Mouse (Mus musculus) gastrocnemius, postnatal 14 days (tissue): ENCODE results near the gene Klhl33. TPM values are rescaled to one million over a fixed set of nuclear protein-coding genes. Genes with fewer than 3 reads are reported as not detected.
"Not testable (repeated sequence)": the region's sequence is repeated elsewhere in the genome, so short reads cannot be mapped to it uniquely, and the experiment has no call there.

Experiments used
- DNase-seq: peaks from one replicate; pipeline ENCODE4 v3.0.0; 2021; ENCODE audit warnings: mixed read lengths
- intact Hi-C: fragments of 180-260 bp; cut with DNase I; formaldehyde crosslinking; loops from one replicate; pipeline ENCODE4 v1.15.1; 2025; ENCODE audit warnings: low total_unique reads
- total RNA-seq, 2 experiments: library from RNA; stranded (reverse); gene quantifications; 2 replicates each; pipeline ENCODE4 v1.2.3; 2021

The Klhl33 gene
- total RNA-seq, 2 experiments from 2014 or later = 101 to 192 TPM

DNA sequence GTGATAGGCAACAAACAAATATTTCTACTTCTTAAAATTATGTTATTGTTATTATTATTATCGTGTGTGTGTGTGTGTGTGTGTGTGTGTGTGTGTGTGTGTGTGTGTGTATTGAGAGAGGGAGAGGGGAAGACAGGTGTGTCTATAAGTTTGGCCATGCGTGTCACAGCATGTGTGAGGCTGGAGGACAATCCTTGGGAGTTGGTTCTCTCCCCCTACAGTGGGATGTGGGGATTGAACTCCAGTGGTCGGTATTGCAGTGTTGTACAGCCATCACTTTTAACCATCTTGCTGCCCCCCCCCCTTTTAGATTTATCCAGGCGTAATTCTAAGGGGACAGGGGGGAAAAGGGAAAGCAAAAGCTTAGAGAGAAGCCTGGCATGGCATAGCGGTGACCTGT is 28.7 kb downstream of the Klhl33 start:
- intact Hi-C loops = loop anchor here (5.0 kb wide), 1 partner anchor 56 kb away; no protein-coding TSS in a partner anchor
- DNase-seq = no peak

GRCm38 (mm10) chr14:50868211-50868610 is 29.1 kb downstream of the Klhl33 start:
- intact Hi-C loops = loop anchor here (5.0 kb wide), 1 partner anchor 56 kb away; no protein-coding TSS in a partner anchor
- DNase-seq = no peak

- DNase-seq = no peak
- intact Hi-C loops = loop anchor here (5.0 kb wide), 1 partner anchor 55 kb away; no protein-coding TSS in a partner anchor
Observed at GRCm38 (mm10) chr14:50866966-50867365, 30.3 kb downstream of the Klhl33 start.

- intact Hi-C loops = loop anchor here (5.0 kb wide), 1 partner anchor 53 kb away; no protein-coding TSS in a partner anchor
- DNase-seq = not testable (repeated sequence)
Observed at GRCm38 (mm10) chr14:50865005-50865404, 32.3 kb downstream of the Klhl33 start.

- DNase-seq = no peak
- intact Hi-C loops = no loop called here
Observed at GRCm38 (mm10) chr14:50862641-50863040, 34.7 kb downstream of the Klhl33 start.

GRCm38 (mm10) chr14:50855788-50856187 is 41.5 kb downstream of the Klhl33 start:
- intact Hi-C loops = no loop called here
- DNase-seq = no peak

Other genes with a start within 250 kb of the Klhl33 start
- gene Olfr747, start 204.3 kb downstream of the Klhl33 start, total RNA-seq = not detected
- gene Olfr748, start 190.1 kb downstream of the Klhl33 start, total RNA-seq = not detected
- not detected for gene Olfr749, start 152.4 kb downstream of the Klhl33 start, total RNA-seq
- gene Ttc5, start 112.0 kb downstream of the Klhl33 start, total RNA-seq = 10 to 100 TPM; 12.0 to 12.3 TPM
- under 1 TPM in 1 of 2 experiments, not detected in 1; 0.72 TPM for gene Ccnb1ip1, start 89.8 kb downstream of the Klhl33 start, total RNA-seq
- 1 to 10 TPM; 9.3 to 10.0 TPM for gene Parp2, start 89.7 kb downstream of the Klhl33 start, total RNA-seq
- gene Tep1, start 26.9 kb downstream of the Klhl33 start, total RNA-seq = 10 to 100 TPM in 1 of 2 experiments, 1 to 10 TPM in 1; 9.4 to 10.3 TPM
- gene Osgep, start 27.4 kb upstream of the Klhl33 start, total RNA-seq = 10 to 100 TPM; 40.0 to 42.1 TPM
- 10 to 100 TPM; 32.7 to 33.4 TPM for gene Apex1, start 27.5 kb upstream of the Klhl33 start, total RNA-seq
- 10 to 100 TPM; 12.6 to 16.4 TPM for gene Pip4p1, start 33.3 kb upstream of the Klhl33 start, total RNA-seq
- 1 to 10 TPM; 4.6 to 6.8 TPM for gene Pnp, start 33.6 kb upstream of the Klhl33 start, total RNA-seq
- gene Gm49342, start 47.0 kb upstream of the Klhl33 start, total RNA-seq = 1 to 10 TPM; 4.6 to 6.6 TPM
- under 1 TPM; 0.29 to 0.49 TPM for gene Pnp2, start 58.5 kb upstream of the Klhl33 start, total RNA-seq
- gene Rnase10, start 110.2 kb upstream of the Klhl33 start, total RNA-seq = not detected
- gene Rnase9, start 144.4 kb upstream of the Klhl33 start, total RNA-seq = not detected
- not detected for gene Rnase11, start 152.7 kb upstream of the Klhl33 start, total RNA-seq
- gene Rnase12, start 160.2 kb upstream of the Klhl33 start, total RNA-seq = not detected
- not detected for gene Olfr750, start 176.9 kb upstream of the Klhl33 start, total RNA-seq
- 10 to 100 TPM; 46.5 to 51.1 TPM for gene Rnase4, start 193.6 kb upstream of the Klhl33 start, total RNA-seq
- gene Ang, start 193.6 kb upstream of the Klhl33 start, total RNA-seq = 1 to 10 TPM; 3.6 to 3.8 TPM
- gene Eddm3b, start 216.9 kb upstream of the Klhl33 start, total RNA-seq = not detected
- gene Rnase6, start 226.4 kb upstream of the Klhl33 start, total RNA-seq = under 1 TPM; 0.18 to 0.64 TPM
- gene Rnase1, start 249.3 kb upstream of the Klhl33 start, total RNA-seq = not detected